Mouse (Mus musculus) frontal cortex, postnatal 36 days (tissue): ENCODE data around the gene Antxr2.

ENCODE experiments used
- DNase-seq, 2 experiments: peaks; one replicate each; pipeline ENCODE4 v3.0.0; 2022; ENCODE audit warnings: low spot score in 2 of 2

Gene Antxr2

DNA sequence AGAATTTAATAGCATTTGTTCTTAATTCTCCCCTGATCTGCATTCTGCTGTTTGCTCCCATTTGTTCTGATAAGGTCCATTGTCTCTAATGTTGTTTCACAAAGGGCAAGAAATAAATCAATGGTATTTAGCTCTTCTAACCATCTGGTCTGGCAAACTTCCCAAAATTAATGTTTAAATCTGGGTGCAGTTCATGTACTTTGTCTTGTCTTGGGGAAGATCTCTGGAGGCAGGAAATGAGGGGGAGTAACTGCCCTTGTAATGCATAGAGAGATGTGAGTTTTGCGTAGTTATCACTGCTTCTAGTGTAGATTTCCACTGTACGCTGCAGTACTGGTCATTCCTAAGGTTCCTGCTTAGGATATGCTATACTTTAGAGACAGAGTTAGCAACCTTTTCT lies 193.5 kb downstream of the Antxr2 start:
- no peak for DNase-seq

DNA sequence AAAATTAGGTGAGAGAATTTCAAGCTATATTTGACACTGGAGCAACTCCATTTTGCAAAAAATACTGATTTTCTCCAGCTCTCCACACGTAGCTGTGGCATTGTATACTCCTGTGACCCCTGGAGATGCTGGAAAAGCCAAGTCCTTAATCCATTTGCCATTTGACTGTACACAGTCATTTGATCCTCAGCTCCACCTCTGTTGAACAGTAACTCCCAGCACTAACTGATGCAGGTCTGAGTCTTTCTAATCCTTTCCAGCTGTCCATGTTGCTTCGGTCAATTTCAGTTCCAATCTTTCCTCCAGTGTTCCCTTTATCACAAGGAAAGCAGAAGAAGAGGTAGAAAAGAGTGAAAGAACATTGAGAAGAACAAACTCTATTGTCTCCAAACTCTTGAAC lies 195.4 kb downstream of the Antxr2 start:
- DNase-seq = no peak

DNA sequence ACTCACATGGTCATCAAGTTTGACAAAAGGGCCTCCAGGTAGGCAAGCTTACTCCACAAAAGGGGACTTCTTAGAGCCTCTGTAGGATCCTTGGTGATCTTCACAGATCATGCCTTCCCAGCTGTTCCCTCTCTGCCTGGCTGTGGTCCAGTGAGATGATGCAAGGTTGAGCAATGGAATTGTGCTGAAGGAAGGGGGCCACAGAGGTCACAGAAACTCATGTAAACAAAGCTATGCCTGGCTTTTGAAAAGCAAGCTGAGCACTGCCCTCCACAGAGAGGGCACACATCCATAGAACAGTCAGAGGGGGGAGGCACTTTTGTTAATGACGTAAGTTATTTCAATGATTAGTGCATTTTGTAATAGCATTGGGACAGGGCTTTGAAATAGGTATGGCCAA lies 196.1 kb downstream of the Antxr2 start:
- no peak for DNase-seq
